Mouse (Mus musculus): ENCODE results near the gene Ick.

DNA sequence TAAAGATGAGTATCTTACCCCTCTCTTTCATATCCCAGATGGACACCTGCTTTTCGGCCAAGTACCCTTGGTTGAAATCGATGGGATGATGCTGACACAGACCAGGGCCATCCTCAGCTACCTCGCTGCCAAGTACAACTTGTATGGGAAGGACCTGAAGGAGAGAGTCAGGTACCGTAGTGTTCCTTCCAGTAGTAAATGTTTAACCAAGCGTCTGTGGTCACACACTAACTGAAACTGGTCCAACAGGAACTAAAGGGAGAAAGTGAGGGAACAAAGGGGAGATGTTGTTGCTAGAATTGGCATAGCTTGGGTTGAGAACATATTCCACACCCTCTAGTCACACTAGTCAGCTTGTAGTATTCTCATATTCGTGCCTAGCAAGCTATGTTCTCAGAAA lies 95.2 kb downstream of the Ick start:
- TF ChIP-seq MAX (IDR thresholded peaks at IDR 0.05; ENCODE audit: low read depth), result no peak
- TF ChIP-seq MYOG (IDR thresholded peaks at IDR 0.05; ENCODE audit: control insufficient read depth in 1 of 3, insufficient read depth in 1 of 3, insufficient read length in 2 of 3, low read depth in 2 of 3), result no peak
- TF ChIP-seq CEBPB (IDR thresholded peaks at IDR 0.05; ENCODE audit: insufficient read depth, poor library complexity, severe bottlenecking), result no peak
- no peak for TF ChIP-seq E2F4 (IDR thresholded peaks at IDR 0.05; ENCODE audit: insufficient read depth)
- no peak for TF ChIP-seq POLR2A (IDR thresholded peaks at IDR 0.05; ENCODE audit: insufficient read length, low read depth)
- no peak for TF ChIP-seq MYOD1 (IDR thresholded peaks at IDR 0.05; ENCODE audit: control insufficient read depth in 1 of 3, insufficient read length in 2 of 3, low read depth in 2 of 3)
- TF ChIP-seq USF1 (IDR thresholded peaks at IDR 0.05; ENCODE audit: low read depth), result no peak
- no peak for TF ChIP-seq POLR2AphosphoS2 (IDR thresholded peaks at IDR 0.05; ENCODE audit: insufficient read length, low read depth)
- no peak for TF ChIP-seq REST (IDR thresholded peaks at IDR 0.05; ENCODE audit: insufficient read depth, insufficient read length)
- TF ChIP-seq TCF12 (IDR thresholded peaks at IDR 0.05; ENCODE audit: insufficient read depth, poor library complexity, severe bottlenecking), result no peak

All from myocyte (in vitro differentiated cells).